Mouse (Mus musculus) megakaryocyte, adult 5-6 weeks (primary cell): Measurements from ENCODE around the gene Poc1b. TPM values are rescaled to one million over a fixed set of nuclear protein-coding genes. Genes with fewer than 3 reads are reported as not detected.
A peak's percentile ranks its signal among the peaks of the same experiment; 100 is the strongest.

Experiments used
- ATAC-seq: 2 replicates; pipeline ENCODE4 v1.8.0; 2016; ENCODE audit warnings: mild to moderate bottlenecking, inconsistent platforms; ENCODE audit not compliant: poor library complexity, severe bottlenecking
- total RNA-seq, 2 experiments: library from RNA; stranded (forward) in 1 of 2; stranded (reverse) in 1 of 2; fragments of 153-499, 151-499 nt in 1 of 2; fragments of 221-1000, 200-1000 nt in 1 of 2; gene quantifications; 2 replicates each; pipeline versions ENCODE4 v1.2.3 to v1.2.4; 2015 to 2017

Gene Poc1b
- total RNA-seq (2015) (18.5 and 22.2 TPM in 2 replicates), total RNA-seq (2017) (9.0 and 9.1 TPM in 2 replicates)

GRCm38 (mm10) chr10:99106703-99107631 lies at the start of gene Poc1b:
Gene Poc1b, plus strand, starts transcription at chr10:99107036.
- ATAC-seq = peak; percentile 65

DNA sequence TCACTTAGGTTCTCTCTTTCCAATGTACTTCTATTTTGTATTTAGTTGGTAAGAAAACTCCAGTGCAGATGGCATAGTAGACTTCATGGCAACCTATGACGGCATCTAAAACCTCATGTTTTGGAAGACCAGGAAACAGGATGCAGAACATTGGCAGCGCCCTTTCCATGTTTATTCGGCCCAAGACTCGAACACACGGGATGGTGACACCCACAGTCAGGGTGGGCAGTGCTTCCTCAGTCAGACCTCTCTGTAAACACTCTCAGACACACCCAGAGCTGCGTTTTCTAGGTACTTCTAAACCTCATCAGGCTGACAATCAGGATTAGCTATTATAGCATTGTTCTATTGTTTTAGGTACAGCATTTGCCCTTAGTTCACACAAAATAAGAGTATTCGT lies 46.2 kb upstream of the Poc1b start:
- ATAC-seq = no peak

DNA sequence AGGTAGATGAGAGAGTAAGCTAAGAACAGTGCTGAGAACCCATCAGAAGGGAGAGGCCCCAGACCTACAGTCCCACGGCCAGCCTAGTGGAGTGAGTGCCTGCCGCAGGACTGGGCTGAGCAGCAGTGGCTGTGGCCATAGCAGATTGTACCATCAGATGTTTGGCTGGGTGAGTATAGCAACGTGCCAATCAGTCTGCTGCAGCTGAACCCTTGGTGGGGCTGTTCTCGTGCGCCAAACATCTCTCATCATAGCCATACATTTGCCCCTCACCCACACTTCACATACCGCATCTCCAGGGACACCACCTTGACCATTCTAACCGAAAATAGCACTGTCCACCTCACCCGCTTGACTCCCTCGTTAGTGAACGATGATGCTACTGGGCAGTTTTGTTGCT lies 45.4 kb upstream of the Poc1b start:
- ATAC-seq = no peak

DNA sequence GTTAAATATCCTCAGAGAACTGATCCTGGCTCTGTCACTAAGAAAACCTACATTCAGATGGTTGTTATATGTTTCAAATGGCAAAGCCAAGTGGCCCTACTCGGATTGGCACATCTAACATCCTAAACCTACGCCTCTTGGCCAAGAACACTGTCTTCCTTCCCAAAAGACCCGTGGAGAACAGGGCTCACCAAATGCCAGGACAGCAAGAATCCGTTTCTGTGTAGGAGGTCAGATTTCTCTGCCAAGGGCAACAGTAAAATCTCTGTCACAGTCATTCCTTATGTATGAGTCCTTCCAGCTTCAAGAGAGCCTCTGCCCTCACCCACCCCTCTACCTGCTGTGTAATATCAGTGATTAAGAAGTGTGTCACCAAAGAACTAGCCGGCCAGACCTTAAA lies 44.3 kb upstream of the Poc1b start:
- ATAC-seq = no peak

DNA sequence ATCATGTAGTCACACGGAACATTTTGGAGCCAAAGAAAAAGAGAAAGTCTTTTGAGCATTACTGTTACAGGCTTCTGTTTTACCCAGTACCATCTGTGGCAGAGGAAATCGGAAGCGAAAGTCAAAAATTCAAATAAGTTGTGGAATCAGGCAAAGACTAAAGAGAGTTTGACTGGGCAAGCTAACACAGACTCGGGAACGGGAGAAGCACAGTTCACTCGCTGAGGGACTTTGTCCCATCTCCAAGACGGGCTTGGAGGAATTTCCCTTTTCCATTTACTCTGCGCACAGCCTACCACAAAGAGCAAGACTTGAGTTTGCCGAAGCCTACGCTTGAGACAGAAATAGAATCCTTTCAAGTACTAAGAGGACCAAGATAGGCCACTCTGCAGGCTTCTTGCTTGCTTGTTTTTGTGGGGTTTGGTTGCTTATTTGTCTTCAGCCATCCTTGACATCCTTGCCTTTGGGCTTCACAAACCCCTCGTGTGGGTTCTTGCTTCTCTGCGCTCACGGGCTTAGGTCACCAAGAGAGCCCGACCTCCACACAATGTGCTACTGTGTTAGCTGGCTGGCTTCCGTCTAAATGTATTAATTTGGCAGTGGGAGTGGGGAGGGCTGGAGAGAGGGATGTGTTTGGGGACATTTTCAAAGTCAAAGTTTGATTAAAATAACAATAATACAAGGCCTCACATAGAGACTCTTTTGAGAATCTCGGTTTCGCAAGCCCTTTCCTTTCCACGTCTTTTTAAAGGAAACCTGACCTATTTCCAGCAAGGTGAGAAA lies 30.5 kb upstream of the Poc1b start:
- no peak for ATAC-seq

DNA sequence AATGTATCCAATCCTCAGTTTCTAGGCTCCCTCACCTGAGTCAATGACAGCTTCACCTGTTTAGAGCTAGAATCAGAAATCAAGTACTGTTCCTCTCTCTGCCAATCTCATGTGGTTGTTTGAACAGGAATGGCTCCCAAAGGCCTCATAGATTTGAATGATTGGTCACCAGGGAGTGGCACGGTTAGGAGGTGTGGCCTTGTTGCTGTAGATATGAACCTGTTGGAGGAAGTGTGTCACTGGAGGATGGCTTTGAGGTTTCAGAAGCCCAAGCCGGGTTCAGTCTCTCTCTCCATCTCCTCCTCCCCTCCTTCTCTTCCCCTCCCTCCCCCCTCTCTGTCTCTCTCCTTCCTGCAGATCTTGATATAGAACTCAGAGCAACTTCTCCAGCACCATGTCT lies 28.2 kb upstream of the Poc1b start:
- no peak for ATAC-seq

- no peak for ATAC-seq
Measured at GRCm38 (mm10) chr10:99081569-99081990, 25.3 kb upstream of the Poc1b start.

GRCm38 (mm10) chr10:99083431-99084003 lies 23.3 kb upstream of the Poc1b start:
- no peak for ATAC-seq

- peak; percentile 83 for ATAC-seq
Measured at GRCm38 (mm10) chr10:99084397-99085239, 22.2 kb upstream of the Poc1b start.

DNA sequence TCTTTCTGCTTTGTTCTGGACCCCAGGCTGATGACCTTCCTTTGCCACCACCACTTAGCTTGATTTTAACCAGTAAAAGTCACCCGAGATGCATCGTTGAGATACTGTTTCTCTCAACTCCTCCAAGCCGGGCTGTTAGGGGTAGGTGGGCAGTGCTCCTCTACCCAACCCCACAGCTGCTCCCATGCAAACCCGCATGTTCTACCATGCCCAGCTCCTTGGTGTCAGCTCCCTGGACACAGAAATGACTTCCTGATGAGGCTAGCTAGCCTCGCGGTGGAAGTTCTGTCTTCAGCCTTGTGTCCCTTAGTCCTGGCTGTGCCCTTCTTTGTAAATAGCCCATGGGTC lies 21.6 kb upstream of the Poc1b start:
- ATAC-seq = no peak

- no peak for ATAC-seq
Measured at GRCm38 (mm10) chr10:99086029-99086428, 20.8 kb upstream of the Poc1b start.

- peak; percentile 72 for ATAC-seq
Measured at GRCm38 (mm10) chr10:99089906-99090305, 16.9 kb upstream of the Poc1b start.

DNA sequence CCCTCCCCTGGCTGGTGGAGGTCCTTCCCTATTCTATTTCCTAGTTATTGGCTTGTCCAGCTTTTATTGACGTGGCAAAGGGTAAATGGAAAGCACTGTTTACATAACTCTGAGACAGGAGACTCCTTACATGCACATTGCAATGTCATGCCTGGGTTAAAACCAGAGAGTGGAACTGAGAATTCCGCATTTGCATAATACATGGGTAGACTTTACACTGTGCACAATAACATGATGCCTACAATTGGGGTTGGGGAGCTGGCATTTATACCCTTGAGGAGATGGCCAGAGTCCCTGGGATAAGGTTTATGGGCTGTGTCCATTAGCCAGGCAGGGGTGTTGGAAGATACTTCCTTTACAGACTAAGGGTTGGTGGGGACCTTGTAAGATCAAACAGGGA lies 13.5 kb upstream of the Poc1b start:
- no peak for ATAC-seq

GRCm38 (mm10) chr10:99095114-99095513 lies 11.7 kb upstream of the Poc1b start:
- ATAC-seq = no peak

GRCm38 (mm10) chr10:99097374-99097773 lies 9.5 kb upstream of the Poc1b start:
- peak; percentile 94 for ATAC-seq

DNA sequence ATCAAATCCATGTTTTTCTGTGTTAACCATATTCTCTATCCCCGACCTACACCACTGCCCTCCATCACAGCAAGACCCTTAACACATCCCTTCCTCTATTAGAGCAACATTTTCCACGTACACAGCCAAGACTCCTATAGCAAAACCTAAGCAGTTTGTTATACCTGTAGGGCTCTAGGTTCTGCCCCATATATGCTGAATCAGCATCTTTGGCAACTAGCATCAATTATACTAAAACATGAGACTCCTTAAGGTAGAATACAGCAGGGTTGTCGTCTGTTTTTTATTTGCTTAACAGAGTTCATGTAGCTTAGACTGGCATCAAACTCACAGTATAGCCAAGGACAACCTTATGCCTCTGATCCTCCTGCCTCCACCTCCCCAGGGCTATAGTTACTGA lies 1.3 kb upstream of the Poc1b start:
- ATAC-seq = no peak

DNA sequence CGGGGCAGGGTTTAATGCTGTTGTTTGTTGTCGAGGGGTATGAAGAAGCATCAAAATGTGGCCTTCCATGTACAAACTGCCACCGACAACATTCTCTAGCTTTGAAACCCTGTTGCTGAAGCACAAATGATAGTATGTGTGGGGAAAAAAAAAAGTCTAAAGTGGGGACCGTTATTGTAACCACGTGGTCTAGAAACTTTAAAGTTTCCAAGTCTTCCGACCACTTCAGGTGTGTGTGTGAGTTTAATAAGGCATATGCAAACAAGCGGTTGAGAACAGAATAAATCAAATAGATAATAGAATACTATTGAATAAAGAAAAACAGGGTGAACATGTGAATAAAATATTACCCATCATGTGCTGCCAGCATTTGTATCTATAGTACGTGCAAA lies 529 bp upstream of the Poc1b start:
- no peak for ATAC-seq

GRCm38 (mm10) chr10:99107964-99108363 lies 1.1 kb downstream of the Poc1b start, which contains the start of gene Galnt4:
Gene Galnt4, plus strand, starts transcription at chr10:99108159.
- peak; percentile 84 for ATAC-seq

- no peak for ATAC-seq
Measured at GRCm38 (mm10) chr10:99108431-99108982, 1.7 kb downstream of the Poc1b start.

DNA sequence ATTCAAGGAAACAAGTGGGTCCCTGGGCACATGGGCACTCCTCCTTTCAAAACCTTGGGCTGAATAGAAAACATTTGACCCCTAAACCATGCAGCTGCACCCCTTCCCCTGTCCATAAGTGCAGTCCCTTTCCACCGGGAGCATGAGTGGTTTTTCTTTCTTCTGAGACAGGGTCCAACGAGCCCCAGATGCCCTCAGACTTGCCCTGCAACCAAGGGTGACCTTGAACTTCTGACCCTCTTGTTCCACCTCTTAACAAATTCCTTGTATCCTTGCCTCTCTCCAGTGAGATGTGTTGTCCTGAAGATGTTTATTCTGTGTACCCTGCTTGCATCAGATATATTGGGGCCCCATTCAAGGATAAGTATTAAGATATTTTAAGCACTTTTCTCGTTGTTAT lies 6.7 kb downstream of the Poc1b start:
- no peak for ATAC-seq
